Mouse (Mus musculus) C3H10T1/2 (cell line): ENCODE measurements around the gene Olfr961. TPM values are rescaled to one million over a fixed set of nuclear protein-coding genes. Genes with fewer than 3 reads are reported as not detected.

Source experiments
- polyA plus RNA-seq, 2 experiments: library from polyadenylated mRNA; unstranded; fragments of >200 nt; fragmentation: generic; extraction: Trizol; gene quantifications; one replicate each; pipeline ENCODE4 v1.2.1; 2012; ENCODE audit warnings: missing spikeins in 2 of 2

Olfr961 gene
- not detected for polyA plus RNA-seq

GRCm38 (mm10) chr9:39644785-39645184 is at the start of gene Olfr961:
TSS of gene Olfr961 (plus strand) at chr9:39645085.

GRCm38 (mm10) chr9:39603999-39604453 is 40.9 kb upstream of the Olfr961 start, which contains the start of gene AW551984:
TSS of gene AW551984 (minus strand) at chr9:39604403.

GRCm38 (mm10) chr9:39610355-39610754 is 34.5 kb upstream of the Olfr961 start, which contains the start of gene Olfr148:
TSS of gene Olfr148 (plus strand) at chr9:39610655.

GRCm38 (mm10) chr9:39621073-39621472 is 23.8 kb upstream of the Olfr961 start, which contains the start of gene Olfr960:
TSS of gene Olfr960 (plus strand) at chr9:39621373.

GRCm38 (mm10) chr9:39666905-39667304 is 22.0 kb downstream of the Olfr961 start, which contains the start of gene Olfr963:
TSS of gene Olfr963 (plus strand) at chr9:39667205.

Other genes with a start within 250 kb of the Olfr961 start
- not detected for gene Olfr952, start 217.9 kb upstream of the Olfr961 start, polyA plus RNA-seq
- not detected for gene Olfr954, start 188.4 kb upstream of the Olfr961 start, polyA plus RNA-seq
- not detected for gene Olfr955, start 173.1 kb upstream of the Olfr961 start, polyA plus RNA-seq
- gene Olfr44, start 151.1 kb upstream of the Olfr961 start, polyA plus RNA-seq = not detected
- gene Olfr957, start 129.3 kb upstream of the Olfr961 start, polyA plus RNA-seq = not detected
- gene Olfr958, start 91.0 kb upstream of the Olfr961 start, polyA plus RNA-seq = not detected
- gene Olfr959, start 69.5 kb upstream of the Olfr961 start, polyA plus RNA-seq = not detected
- gene AW551984, start 40.7 kb upstream of the Olfr961 start, polyA plus RNA-seq = not detected
- gene Olfr148, start 34.4 kb upstream of the Olfr961 start, polyA plus RNA-seq = not detected
- gene Olfr960, start 23.7 kb upstream of the Olfr961 start, polyA plus RNA-seq = not detected
- gene Olfr963, start 22.1 kb downstream of the Olfr961 start, polyA plus RNA-seq = not detected
- gene Olfr149, start 62.0 kb downstream of the Olfr961 start, polyA plus RNA-seq = not detected
- not detected for gene Olfr965, start 66.3 kb downstream of the Olfr961 start, polyA plus RNA-seq
- gene Olfr150, start 85.9 kb downstream of the Olfr961 start, polyA plus RNA-seq = not detected
- gene Olfr967, start 101.2 kb downstream of the Olfr961 start, polyA plus RNA-seq = not detected
- not detected for gene Olfr968, start 138.2 kb downstream of the Olfr961 start, polyA plus RNA-seq
- not detected for gene Olfr969, start 145.9 kb downstream of the Olfr961 start, polyA plus RNA-seq
- not detected for gene Olfr970, start 163.8 kb downstream of the Olfr961 start, polyA plus RNA-seq
- gene Olfr971, start 191.8 kb downstream of the Olfr961 start, polyA plus RNA-seq = not detected
- not detected for gene Olfr972, start 221.3 kb downstream of the Olfr961 start, polyA plus RNA-seq